In the genomic region with DNA sequence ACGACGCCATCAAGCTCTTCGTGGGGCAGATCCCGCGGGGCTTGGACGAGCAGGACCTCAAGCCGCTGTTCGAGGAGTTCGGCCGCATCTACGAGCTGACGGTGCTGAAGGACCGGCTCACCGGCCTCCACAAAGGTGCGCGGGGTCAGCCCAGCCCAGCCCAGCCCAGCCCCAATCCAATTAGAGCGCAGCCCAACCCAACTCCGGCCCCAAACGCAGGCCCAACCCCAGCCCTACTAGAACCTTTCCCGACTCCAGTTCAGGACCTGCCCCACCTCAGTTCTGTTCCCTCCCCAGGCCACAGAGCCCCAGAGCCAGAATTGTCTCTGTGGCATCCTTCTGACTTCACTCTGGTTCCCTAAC, we compare ENCODE assay signal across 8 mouse cellular contexts. TPM values are rescaled to one million over a fixed set of nuclear protein-coding genes. Genes with fewer than 3 reads are reported as not detected.
DNase-seq lines count a peak whose midpoint lies in the region; ATAC-seq and TF ChIP-seq lines count a peak whose summit lies in the region.

No protein-coding gene starts in this region.

- peak overlapping the region; percentile 57 for H3K4me3 ChIP-seq in heart, embryonic 15.5 days
- H3K4me3 ChIP-seq in heart, adult 2 months = no peak overlapping the region
- H3K4me3 ChIP-seq in G1E (ENCODE audit: low read depth, low read length) = peak overlapping the region; percentile 61; the same call in 1 of the 2 replicates
- H3K4me3 ChIP-seq in hindbrain, embryonic 11.5 days (ENCODE audit: low read depth, low read length) = peak overlapping the region; percentile 38
- H3K4me3 ChIP-seq in midbrain, embryonic 11.5 days (ENCODE audit: low read depth, low read length) = peak overlapping the region; percentile 35

- H3K36me3 ChIP-seq in heart, embryonic 15.5 days = no peaks in the 10 kb centered on the region
- H3K36me3 ChIP-seq in heart, adult 2 months (ENCODE audit: control insufficient read depth, insufficient read depth, low read length) = no peaks in the 10 kb centered on the region
- H3K36me3 ChIP-seq in G1E (replicated peaks) = no peaks in the 10 kb centered on the region
- H3K36me3 ChIP-seq in hindbrain, embryonic 11.5 days (ENCODE audit: control insufficient read depth, insufficient read depth, low read length) = no peaks in the 10 kb centered on the region
- H3K36me3 ChIP-seq in midbrain, embryonic 11.5 days (ENCODE audit: control insufficient read depth, insufficient read depth, low read length) = no peaks in the 10 kb centered on the region

- 2% methylated on average over 20 of the region's 20 CpGs for WGBS in heart, embryonic 15.5 days
- under 1% methylated on average over 20 of the region's 20 CpGs for WGBS in heart, adult 2 months
- under 1% methylated on average over 20 of the region's 20 CpGs for WGBS in hindbrain, embryonic 11.5 days
- WGBS in midbrain, embryonic 11.5 days = 1% methylated on average over 16 of the region's 20 CpGs

- H3K9ac ChIP-seq in heart, embryonic 15.5 days = no peak overlapping the region
- no peak overlapping the region for H3K9ac ChIP-seq in heart, adult 2 months (ENCODE audit: low read depth, low read length)
- H3K9ac ChIP-seq in hindbrain, embryonic 11.5 days (ENCODE audit: low read depth, low read length) = peak overlapping the region; percentile 53
- H3K9ac ChIP-seq in midbrain, embryonic 11.5 days (ENCODE audit: low read length) = peak overlapping the region; percentile 9; the same call in 1 of the 2 replicates

- H3K79me2 ChIP-seq in heart, adult 2 months (replicated peaks; ENCODE audit: control insufficient read depth, insufficient read depth, low read length) = no peaks in the 10 kb centered on the region

- ATAC-seq in heart, embryonic 15.5 days (replicated peaks; ENCODE audit: insufficient number of reproducible peaks, insufficient read depth, low FRiP score, low read depth) = peak; percentile 23; the same call in 1 of the 2 replicates
- ATAC-seq in G1E (ENCODE audit: extremely low read depth, insufficient number of reproducible peaks, low FRiP score, poor library complexity, severe bottlenecking) = no peak
- ATAC-seq in hindbrain, embryonic 11.5 days (ENCODE audit: low FRiP score) = no peak; the same call in 1 of the 2 replicates
- no peak for ATAC-seq in midbrain, embryonic 11.5 days (ENCODE audit: low FRiP score)

- TF ChIP-seq CTCF in heart, adult 2 months (IDR thresholded peaks at IDR 0.05) = no peak
- no peak for TF ChIP-seq CTCF in G1E (IDR thresholded peaks at IDR 0.05; ENCODE audit: low read depth, low read length)

- H3K4me1 ChIP-seq in heart, embryonic 15.5 days (replicated peaks) = peaks cover 15% of the 10 kb centered on the region
- H3K4me1 ChIP-seq in heart, adult 2 months (ENCODE audit: control insufficient read depth, insufficient read depth, low read length) = no peaks in the 10 kb centered on the region
- peaks cover 9% of the 10 kb centered on the region; the same call in 1 of the 2 replicates for H3K4me1 ChIP-seq in G1E (ENCODE audit: insufficient read depth, low read depth, low read length)
- H3K4me1 ChIP-seq in hindbrain, embryonic 11.5 days (replicated peaks; ENCODE audit: control insufficient read depth, insufficient read depth, low read length) = peaks cover 2% of the 10 kb centered on the region; the same call in 1 of the 2 replicates
- H3K4me1 ChIP-seq in midbrain, embryonic 11.5 days (ENCODE audit: control insufficient read depth, insufficient read depth, low read length) = peaks cover 9% of the 10 kb centered on the region; the same call in 1 of the 2 replicates

- no peak for DNase-seq in heart, adult 2 months
- DNase-seq in G1E (ENCODE audit: low spot score) = no peak
- DNase-seq in hindbrain, embryonic 11.5 days (ENCODE audit: low spot score) = no peak
- DNase-seq in midbrain, embryonic 11.5 days (ENCODE audit: low spot score, missing footprints) = no peak
- DNase-seq in gastrocnemius, postnatal 10 days = no peak
- DNase-seq in embryo, embryonic 9.5 days (ENCODE audit: extremely low spot score) = no peak
- no peak for DNase-seq in ovary, postnatal 36 days (ENCODE audit: low spot score)

- H3K9me3 ChIP-seq in heart, embryonic 15.5 days (replicated peaks) = no peaks in the 10 kb centered on the region
- peaks cover 9% of the 10 kb centered on the region; the same call in 1 of the 2 replicates for H3K9me3 ChIP-seq in G1E (replicated peaks)
- no peaks in the 10 kb centered on the region for H3K9me3 ChIP-seq in hindbrain, embryonic 11.5 days (ENCODE audit: control insufficient read depth, low read length)
- no peaks in the 10 kb centered on the region for H3K9me3 ChIP-seq in midbrain, embryonic 11.5 days (ENCODE audit: control insufficient read depth, low read length)

- peaks cover 59% of the 10 kb centered on the region for H3K27me3 ChIP-seq in heart, embryonic 15.5 days
- H3K27me3 ChIP-seq in heart, adult 2 months (ENCODE audit: control insufficient read depth, insufficient read depth, low read length) = peaks cover 2% of the 10 kb centered on the region; the same call in 1 of the 2 replicates
- H3K27me3 ChIP-seq in G1E (ENCODE audit: insufficient read depth, low read length) = peaks cover 19% of the 10 kb centered on the region
- peaks cover 6% of the 10 kb centered on the region; the same call in 1 of the 2 replicates for H3K27me3 ChIP-seq in hindbrain, embryonic 11.5 days (ENCODE audit: control insufficient read depth, insufficient read depth, low read length)
- peaks cover 15% of the 10 kb centered on the region; the same call in 1 of the 2 replicates for H3K27me3 ChIP-seq in midbrain, embryonic 11.5 days (ENCODE audit: control insufficient read depth, insufficient read depth, low read length)

- intact Hi-C loops in heart, adult 2 months (cut with DNase I) = no loop called here

- no peak for TF ChIP-seq POLR2A in heart, adult 2 months (IDR thresholded peaks at IDR 0.05; ENCODE audit: insufficient read depth, low read depth, low read length)

- H3K4me2 ChIP-seq in heart, embryonic 15.5 days = peak overlapping the region; percentile 82
- H3K4me2 ChIP-seq in hindbrain, embryonic 11.5 days (replicated peaks; ENCODE audit: low read depth, low read length) = peak overlapping the region; percentile 73
- peak overlapping the region; percentile 55 for H3K4me2 ChIP-seq in midbrain, embryonic 11.5 days

- no peak for TF ChIP-seq EP300 in heart, adult 2 months (IDR thresholded peaks at IDR 0.05; ENCODE audit: insufficient read depth, low read depth, low read length)

- H3K27ac ChIP-seq in heart, embryonic 15.5 days = no peak overlapping the region
- H3K27ac ChIP-seq in heart, adult 2 months = no peak overlapping the region
- peak overlapping the region; percentile 25; the same call in 1 of the 2 replicates for H3K27ac ChIP-seq in hindbrain, embryonic 11.5 days (ENCODE audit: low read depth, low read length)
- H3K27ac ChIP-seq in midbrain, embryonic 11.5 days (ENCODE audit: low read depth, low read length) = no peak overlapping the region

RNA-seq across cellular contexts. Expression of gene Celf6, which starts 0.8 kb away (rescaled TPM):
- 0.06 and 0.51 TPM in 2 replicates for polyA plus RNA-seq in heart, embryonic 15.5 days (2015; fragmentation: Nextera tagmentation; extraction: Ambion mirVana)
- total RNA-seq in heart, adult 2 months (2021) = not detected
- polyA plus RNA-seq in heart, adult 2 months (2012; rRNA removed) = 0.18 TPM in 1 of 2 replicates, not detected in the other
- total RNA-seq in G1E (2014; fragmentation: Nextera tagmentation) (not detected in 2 replicates), G1E (2017) (not detected in 2 replicates)
- not detected in 2 replicates for polyA plus RNA-seq in G1E (2012)
- polyA plus RNA-seq in hindbrain, embryonic 11.5 days (2014; fragmentation: Nextera tagmentation; extraction: Ambion mirVana) = 10.7 and 12.1 TPM in 2 replicates
- polyA plus RNA-seq in midbrain, embryonic 11.5 days (2014; fragmentation: Nextera tagmentation; extraction: Ambion mirVana) = 8.5 and 8.7 TPM in 2 replicates
- total RNA-seq in gastrocnemius, postnatal 10 days (2021) = not detected

RNA-seq across cellular contexts. Expression of gene Parp6, which starts 38.6 kb away (rescaled TPM):
- polyA plus RNA-seq in heart, embryonic 15.5 days (2015; fragmentation: Nextera tagmentation; extraction: Ambion mirVana) = 14.0 and 24.3 TPM in 2 replicates
- total RNA-seq in heart, adult 2 months (2021) = 10 to 100 TPM; 16.4 to 16.5 TPM
- polyA plus RNA-seq in heart, adult 2 months (2012; rRNA removed) = 24.2 and 40.3 TPM in 2 replicates
- total RNA-seq in G1E (2014; fragmentation: Nextera tagmentation) (70.7 and 72.5 TPM in 2 replicates), G1E (2017) (25.2 and 25.7 TPM in 2 replicates)
- 7.0 and 8.8 TPM in 2 replicates for polyA plus RNA-seq in G1E (2012)
- 133 and 134 TPM in 2 replicates for polyA plus RNA-seq in hindbrain, embryonic 11.5 days (2014; fragmentation: Nextera tagmentation; extraction: Ambion mirVana)
- polyA plus RNA-seq in midbrain, embryonic 11.5 days (2014; fragmentation: Nextera tagmentation; extraction: Ambion mirVana) = 90.8 and 91.7 TPM in 2 replicates
- 10 to 100 TPM; 11.9 to 19.0 TPM for total RNA-seq in gastrocnemius, postnatal 10 days (2021)

RNA-seq across cellular contexts. Expression of gene Tmem202, which starts 38.8 kb away (rescaled TPM):
- polyA plus RNA-seq in heart, embryonic 15.5 days (2015; fragmentation: Nextera tagmentation; extraction: Ambion mirVana) = 0.13 and 0.19 TPM in 2 replicates
- under 1 TPM; 0.37 to 0.84 TPM for total RNA-seq in heart, adult 2 months (2021)
- polyA plus RNA-seq in heart, adult 2 months (2012; rRNA removed) = 0.16 and 0.29 TPM in 2 replicates
- total RNA-seq in G1E (2014; fragmentation: Nextera tagmentation) (not detected in 2 replicates), G1E (2017) (not detected in 2 replicates)
- not detected in 2 replicates for polyA plus RNA-seq in G1E (2012)
- 0.14 and 0.15 TPM in 2 replicates for polyA plus RNA-seq in hindbrain, embryonic 11.5 days (2014; fragmentation: Nextera tagmentation; extraction: Ambion mirVana)
- 0.19 TPM in 1 of 2 replicates, not detected in the other for polyA plus RNA-seq in midbrain, embryonic 11.5 days (2014; fragmentation: Nextera tagmentation; extraction: Ambion mirVana)
- under 1 TPM; 0.56 to 0.63 TPM for total RNA-seq in gastrocnemius, postnatal 10 days (2021)

RNA-seq across cellular contexts. Expression of gene Hexa, which starts 39.1 kb away (rescaled TPM):
- 59.6 and 75.5 TPM in 2 replicates for polyA plus RNA-seq in heart, embryonic 15.5 days (2015; fragmentation: Nextera tagmentation; extraction: Ambion mirVana)
- 10 to 100 TPM; 46.9 to 51.7 TPM for total RNA-seq in heart, adult 2 months (2021)
- polyA plus RNA-seq in heart, adult 2 months (2012; rRNA removed) = 50.6 and 64.4 TPM in 2 replicates
- not detected in 2 replicates for total RNA-seq in G1E (2014; fragmentation: Nextera tagmentation)
- total RNA-seq in G1E (2017) = 0.41 and 0.55 TPM in 2 replicates
- polyA plus RNA-seq in G1E (2012) = 0.04 and 0.06 TPM in 2 replicates
- polyA plus RNA-seq in hindbrain, embryonic 11.5 days (2014; fragmentation: Nextera tagmentation; extraction: Ambion mirVana) = 51.2 and 54.9 TPM in 2 replicates
- 50.7 and 53.3 TPM in 2 replicates for polyA plus RNA-seq in midbrain, embryonic 11.5 days (2014; fragmentation: Nextera tagmentation; extraction: Ambion mirVana)
- total RNA-seq in gastrocnemius, postnatal 10 days (2021) = 10 to 100 TPM; 25.7 to 37.4 TPM

Comparison
In these comparisons a context has a peak if more than half of its experiments do, and no peak if none do; other contexts are left out.
1. H3K9ac ChIP-seq: peak in hindbrain, embryonic 11.5 days (single experiment) and midbrain, embryonic 11.5 days (single experiment); none in heart, embryonic 15.5 days (single experiment) and heart, adult 2 months (single experiment).
2. Peak in every context shown above with its lines, with median percentiles within 50 percentile points of each other: H3K4me2 ChIP-seq.